Mouse (Mus musculus) MEL (cell line): ENCODE measurements around the gene Nr1h4. TPM values are rescaled to one million over a fixed set of nuclear protein-coding genes. Genes with fewer than 3 reads are reported as not detected.

Experiments used
- DNase-seq: peaks from one replicate; pipeline ENCODE4 v3.0.0; 2011; ENCODE audit warnings: low read depth, low spot score
- H3K27ac ChIP-seq: 2 replicates; pipeline ENCODE4 v1.5.1; 2012; ENCODE audit warnings: low read depth, mild to moderate bottlenecking, control low read depth, low read length, moderate library complexity; ENCODE audit not compliant: control insufficient read depth
- H3K27me3 ChIP-seq, 2 experiments: fragments of 150-350 bp in 1 of 2; sonication (generic) in 1 of 2; 2 replicates each; pipeline ENCODE4 v1.6.1; 2012; ENCODE audit warnings: low read length in 2 of 2, mild to moderate bottlenecking in 2 of 2, improper control_type of control experiment in 1 of 2, moderate library complexity in 1 of 2; ENCODE audit not compliant: insufficient read depth in 2 of 2, control insufficient read depth in 1 of 2
- H3K36me3 ChIP-seq, 2 experiments: 2 replicates each; pipeline ENCODE4 v1.6.1; 2012 to 2014; ENCODE audit warnings: low read length in 2 of 2, improper control_type of control experiment in 1 of 2, inconsistent platforms in 1 of 2, mild to moderate bottlenecking in 1 of 2; ENCODE audit not compliant: insufficient read depth in 2 of 2, control insufficient read depth in 1 of 2
- H3K4me1 ChIP-seq, 2 experiments: fragments of 150-350 bp in 1 of 2; sonication (generic) in 1 of 2; 2 replicates each; pipeline ENCODE4 v1.6.1; 2012; ENCODE audit warnings: low read length in 2 of 2, improper control_type of control experiment in 1 of 2, mild to moderate bottlenecking in 1 of 2; ENCODE audit not compliant: insufficient read depth in 2 of 2, control insufficient read depth in 1 of 2
- H3K4me3 ChIP-seq, 2 experiments: fragments of 150-350 bp in 1 of 2; sonication (generic) in 1 of 2; 2 replicates each; pipeline ENCODE4 v1.5.1; 2012; ENCODE audit warnings: low read depth in 2 of 2, low read length in 2 of 2, mild to moderate bottlenecking in 2 of 2, moderate library complexity in 2 of 2, control low read depth in 1 of 2, improper control_type of control experiment in 1 of 2; ENCODE audit not compliant: control insufficient read depth in 1 of 2, insufficient read depth in 1 of 2
- H3K79me2 ChIP-seq: 2 replicates; pipeline ENCODE4 v1.6.1; 2012; ENCODE audit warnings: mild to moderate bottlenecking, low read length, moderate library complexity; ENCODE audit not compliant: control insufficient read depth, poor library complexity, insufficient read depth
- H3K9ac ChIP-seq: 2 replicates; pipeline ENCODE4 v1.6.1; 2012; ENCODE audit warnings: low read depth, mild to moderate bottlenecking, control low read depth, low read length, moderate library complexity; ENCODE audit not compliant: control insufficient read depth, poor library complexity, severe bottlenecking
- H3K9me3 ChIP-seq: fragments of 150-350 bp; sonication (generic); replicated peaks from 2 replicates; pipeline ENCODE4 v1.6.1; 2012; ENCODE audit warnings: mild to moderate bottlenecking, low read length, improper control_type of control experiment, moderate library complexity; ENCODE audit not compliant: insufficient read depth
- CHD1 ChIP-seq: IDR thresholded peaks from 2 replicates; pipeline ENCODE4 v1.6.1; 2012; ENCODE audit warnings: low read depth, mild to moderate bottlenecking, inconsistent platforms, low read length, improper control_type of control experiment
- CTCF ChIP-seq, 3 experiments: IDR thresholded peaks in 2 of 3; conservative IDR thresholded peaks in 1 of 3; 2 replicates each; pipeline ENCODE4 v1.5.1; 2011 to 2012; ENCODE audit warnings: low read length in 3 of 3, low read depth in 2 of 3, mild to moderate bottlenecking in 2 of 3, improper control_type of control experiment in 1 of 3, inconsistent platforms in 1 of 3, mixed read lengths in 1 of 3, moderate library complexity in 1 of 3; ENCODE audit not compliant: control insufficient read depth in 1 of 3, insufficient read depth in 1 of 3, poor library complexity in 1 of 3, severe bottlenecking in 1 of 3
- E2F4 ChIP-seq: IDR thresholded peaks from 2 replicates; pipeline ENCODE4 v1.6.1; 2011; ENCODE audit warnings: low read depth, low read length, improper control_type of control experiment, borderline replicate concordance
- ELF1 ChIP-seq: IDR thresholded peaks from 2 replicates; pipeline ENCODE4 v1.6.1; 2014; ENCODE audit warnings: low read depth, mild to moderate bottlenecking, inconsistent platforms, low read length, improper control_type of control experiment, moderate library complexity
- EP300 ChIP-seq, 2 experiments: IDR thresholded peaks; 2 replicates each; pipeline ENCODE4 v1.6.1; 2011; ENCODE audit warnings: improper control_type of control experiment in 2 of 2, low read length in 2 of 2, low read depth in 1 of 2, mild to moderate bottlenecking in 1 of 2
- GABPA ChIP-seq: IDR thresholded peaks from 2 replicates; pipeline ENCODE4 v1.6.1; 2012; ENCODE audit warnings: low read depth, mild to moderate bottlenecking, inconsistent platforms, low read length, improper control_type of control experiment, moderate library complexity
- JUND ChIP-seq: IDR thresholded peaks from 2 replicates; pipeline ENCODE4 v1.6.1; 2011; ENCODE audit warnings: low read depth, mild to moderate bottlenecking, improper control_type of control experiment, low read length
- MAFK ChIP-seq: IDR thresholded peaks from 2 replicates; pipeline ENCODE4 v1.6.1; 2011; ENCODE audit warnings: low read depth, mild to moderate bottlenecking, low read length, improper control_type of control experiment, borderline replicate concordance
- MAZ ChIP-seq: IDR thresholded peaks from 2 replicates; pipeline ENCODE4 v1.6.1; 2012; ENCODE audit warnings: low read depth, mild to moderate bottlenecking, inconsistent platforms, low read length, improper control_type of control experiment
- MXI1 ChIP-seq: IDR thresholded peaks from 2 replicates; pipeline ENCODE4 v1.6.1; 2011; ENCODE audit warnings: mild to moderate bottlenecking, low read depth, low read length, improper control_type of control experiment
- POLR2AphosphoS5 ChIP-seq: IDR thresholded peaks from 2 replicates; pipeline ENCODE4 v1.6.1; 2012; ENCODE audit warnings: low read depth, borderline replicate concordance, mild to moderate bottlenecking, inconsistent platforms, low read length, moderate library complexity, mixed read lengths
- RCOR1 ChIP-seq: IDR thresholded peaks from 2 replicates; pipeline ENCODE4 v1.6.1; 2012; ENCODE audit warnings: low read depth, mild to moderate bottlenecking, inconsistent platforms, low read length, improper control_type of control experiment
- TBP ChIP-seq: IDR thresholded peaks from 2 replicates; pipeline ENCODE4 v1.8.0; 2011; ENCODE audit warnings: low read depth, low read length, improper control_type of control experiment
- TCF12 ChIP-seq: IDR thresholded peaks from 2 replicates; pipeline ENCODE4 v1.6.1; 2014; ENCODE audit warnings: low read depth, mild to moderate bottlenecking, inconsistent platforms, low read length, improper control_type of control experiment, moderate library complexity
- ZC3H11A ChIP-seq: IDR thresholded peaks from 2 replicates; pipeline ENCODE4 v1.6.1; 2012; ENCODE audit warnings: low read depth, mild to moderate bottlenecking, inconsistent platforms, low read length, improper control_type of control experiment
- polyA plus RNA-seq, 2 experiments: library from polyadenylated mRNA; stranded (reverse) in 1 of 2; unstranded in 1 of 2; fragments of >175 nt in 1 of 2; fragments of >200 nt in 1 of 2; gene quantifications; 2 replicates each; pipeline versions ENCODE4 v1.2.1 to v1.2.4; 2012; ENCODE audit warnings: low replicate concordance in 2 of 2, low read depth in 1 of 2; ENCODE audit not compliant: insufficient read length in 2 of 2, insufficient read depth in 1 of 2, missing spikeins in 1 of 2
- total RNA-seq: library from RNA; depleted of rRNA; stranded (reverse); fragments of 300-350 nt; gene quantifications from 2 replicates; pipeline ENCODE4 v1.2.3, GENCODE M21; 2012

The Nr1h4 gene
- total and polyA plus RNA-seq, 3 experiments: not detected

DNA sequence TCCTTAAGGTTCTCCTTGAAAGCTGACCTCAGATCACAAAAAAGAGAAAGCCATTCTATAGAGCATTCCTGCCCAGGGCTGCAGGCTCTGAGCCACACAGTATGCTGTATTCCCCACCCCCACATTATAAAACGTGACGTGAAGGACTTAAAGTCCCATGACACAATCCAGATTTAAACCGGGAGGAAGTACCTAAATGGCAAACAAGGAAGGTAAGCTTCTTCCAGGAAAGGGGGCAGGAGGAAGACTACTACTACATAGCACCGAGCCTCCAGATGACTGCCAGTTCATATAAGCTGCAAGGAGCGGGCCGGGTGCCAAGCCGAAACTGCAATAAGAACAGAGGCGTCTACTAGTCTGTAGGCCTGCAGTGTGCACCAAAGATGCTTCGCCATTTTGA lies 97.5 kb downstream of the Nr1h4 start:
- TF ChIP-seq RCOR1 (no peak), GABPA (no peak), JUND (no peak), E2F4 (no peak), MAFK (no peak)
- H3K27me3 ChIP-seq: no peaks in the 10 kb centered on the region
- H3K4me1 ChIP-seq: peaks cover 0 to 5% of the 10 kb centered on the region in 2 experiments; a peak in 1 of 4 replicates
- DNase-seq: no peak
- no peaks in the 10 kb centered on the region for H3K79me2 ChIP-seq
- H3K4me3 ChIP-seq: no peak overlapping the region
- no peak overlapping the region for H3K9ac ChIP-seq
- H3K27ac ChIP-seq: no peak overlapping the region
- H3K36me3 ChIP-seq: peaks cover 0 to 2% of the 10 kb centered on the region in 2 experiments; a peak in 3 of 4 replicates
- H3K9me3 ChIP-seq: no peaks in the 10 kb centered on the region

DNA sequence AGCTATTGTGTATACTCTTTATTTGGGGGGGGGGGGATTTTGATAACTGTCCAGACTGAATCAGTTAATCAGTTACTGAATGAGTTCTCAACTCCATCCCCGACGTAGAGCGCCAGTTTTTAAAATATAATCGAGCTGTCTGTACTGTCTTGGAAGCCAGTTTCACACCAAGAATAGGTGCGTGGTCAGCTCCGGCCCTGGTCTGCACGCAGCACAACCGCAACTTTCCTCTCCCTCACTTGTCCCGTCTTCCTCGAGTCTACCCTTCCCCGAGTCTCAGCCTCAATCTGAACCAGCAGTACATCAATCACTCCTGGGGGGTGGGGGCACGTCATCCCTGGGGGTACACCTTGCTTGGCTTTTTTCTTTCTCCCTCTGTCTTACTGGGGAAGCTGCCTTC lies 98.0 kb downstream of the Nr1h4 start:
- DNase-seq: no peak
- no peak for TF ChIP-seq CTCF (IDR thresholded peaks at IDR 0.05 in 2 of 3, conservative IDR thresholded peaks at IDR 0.05 in 1 of 3; ENCODE audit: control insufficient read depth in 1 of 3, insufficient read depth in 1 of 3, low read depth in 2 of 3, low read length in 3 of 3, poor library complexity in 1 of 3, severe bottlenecking in 1 of 3)
- TF ChIP-seq TBP: no peak
- TF ChIP-seq CHD1: no peak
- TF ChIP-seq RCOR1: no peak
- TF ChIP-seq POLR2AphosphoS5: no peak
- TF ChIP-seq ELF1: no peak
- Histone ChIP-seq H3K4me3 (no peak overlapping the region), H3K9me3 (no peaks in the 10 kb centered on the region), H3K9ac (no peak overlapping the region), H3K4me1 (peaks cover 0 to 5% of the 10 kb centered on the region in 2 experiments; a peak in 1 of 4 replicates), H3K27ac (no peak overlapping the region), H3K27me3 (no peaks in the 10 kb centered on the region), H3K36me3 (peaks cover 0 to 2% of the 10 kb centered on the region in 2 experiments; a peak in 3 of 4 replicates), H3K79me2 (no peaks in the 10 kb centered on the region)

DNA sequence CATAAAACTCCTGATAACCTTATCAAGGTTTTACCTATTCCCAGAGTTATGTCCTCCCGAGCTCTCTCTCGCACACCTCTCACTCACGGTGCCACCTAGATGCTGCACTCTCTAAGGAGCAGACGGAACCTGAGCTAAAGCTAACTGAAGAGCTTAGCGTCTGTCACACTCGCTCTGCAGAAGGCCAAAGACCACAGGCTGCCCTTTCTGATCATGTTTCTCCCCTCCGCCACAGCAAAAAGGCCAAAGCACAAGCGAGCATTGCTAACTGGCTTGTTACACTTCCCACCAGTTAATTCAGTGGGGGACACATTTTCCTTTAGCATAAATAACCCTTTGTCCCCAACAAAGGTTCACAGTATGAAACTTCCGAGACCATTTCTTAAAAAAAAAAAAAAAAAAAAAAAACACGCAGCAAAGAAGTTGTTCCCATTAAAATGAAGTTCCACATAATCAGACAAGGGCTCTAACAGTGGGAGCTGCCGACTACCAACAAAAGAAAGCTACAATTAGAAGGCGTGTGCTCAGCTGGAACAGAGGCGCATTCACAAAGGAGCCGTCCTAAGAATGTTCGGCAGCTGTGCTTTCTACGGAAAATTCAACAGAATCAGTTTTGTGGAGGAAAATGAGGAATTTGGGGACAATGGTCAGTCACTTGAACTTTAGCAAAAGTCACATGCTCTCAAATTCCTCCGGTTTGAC lies 98.7 kb downstream of the Nr1h4 start:
- H3K4me3 ChIP-seq: no peak overlapping the region
- no peaks in the 10 kb centered on the region for H3K9me3 ChIP-seq
- no peak overlapping the region for H3K9ac ChIP-seq
- no peaks in the 10 kb centered on the region for H3K79me2 ChIP-seq
- TF ChIP-seq EP300 (IDR thresholded peaks at IDR 0.05; ENCODE audit: low read depth in 1 of 2, low read length in 2 of 2): no peak
- TF ChIP-seq GABPA: no peak
- no peak for TF ChIP-seq MXI1
- no peak for TF ChIP-seq TCF12
- no peak for TF ChIP-seq ZC3H11A
- no peak for TF ChIP-seq MAZ
- no peak for TF ChIP-seq ELF1
- peaks cover 0 to 2% of the 10 kb centered on the region in 2 experiments; a peak in 3 of 4 replicates for H3K36me3 ChIP-seq
- H3K27ac ChIP-seq: no peak overlapping the region
- peaks cover 0 to 5% of the 10 kb centered on the region in 2 experiments; a peak in 1 of 4 replicates for H3K4me1 ChIP-seq
- no peaks in the 10 kb centered on the region for H3K27me3 ChIP-seq
- DNase-seq: no peak
